Mouse (Mus musculus) intestine, postnatal 0 days (tissue): ENCODE data around the gene Gm4792. TPM values are rescaled to one million over a fixed set of nuclear protein-coding genes. Genes with fewer than 3 reads are reported as not detected.

Source experiments
- ATAC-seq: fragments of 200-750 bp; cut with Nextera tagmentation; 2 replicates; pipeline ENCODE4 v1.8.0; 2017; ENCODE audit warnings: mild to moderate bottlenecking, moderate TSS enrichment, moderate library complexity
- H3K27ac ChIP-seq: fragments of 300-500 bp; sonication (generic); 2 replicates; pipeline ENCODE4 v1.5.1; 2014; ENCODE audit warnings: mild to moderate bottlenecking, low read depth, low read length, moderate library complexity
- H3K27me3 ChIP-seq: fragments of 300-500 bp; sonication (generic); replicated peaks from 2 replicates; pipeline ENCODE4 v1.6.1; 2014; ENCODE audit warnings: low read length, mixed read lengths; ENCODE audit not compliant: control insufficient read depth, insufficient read depth
- H3K36me3 ChIP-seq: fragments of 300-500 bp; sonication (generic); 2 replicates; pipeline ENCODE4 v1.6.1; 2014; ENCODE audit warnings: mild to moderate bottlenecking, moderate library complexity; ENCODE audit not compliant: control insufficient read depth, insufficient read depth
- H3K4me1 ChIP-seq: fragments of 300-500 bp; sonication (generic); replicated peaks from 2 replicates; pipeline ENCODE4 v1.6.1; 2014; ENCODE audit warnings: antibody characterized with exemption, low read length, mixed read lengths; ENCODE audit not compliant: control insufficient read depth, insufficient read depth
- H3K4me2 ChIP-seq: fragments of 300-500 bp; sonication (generic); replicated peaks from 2 replicates; pipeline ENCODE4 v1.6.1; 2014; ENCODE audit warnings: low read depth, mild to moderate bottlenecking, moderate library complexity
- H3K4me3 ChIP-seq: fragments of 300-500 bp; sonication (generic); 2 replicates; pipeline ENCODE4 v1.5.1; 2014; ENCODE audit warnings: low read depth, low read length
- H3K9ac ChIP-seq: fragments of 300-500 bp; sonication (generic); 2 replicates; pipeline ENCODE4 v1.6.1; 2014; ENCODE audit warnings: mild to moderate bottlenecking, low read depth, low read length
- H3K9me3 ChIP-seq: fragments of 300-500 bp; sonication (generic); 2 replicates; pipeline ENCODE4 v1.6.1; 2016; ENCODE audit warnings: mixed run types; ENCODE audit not compliant: control insufficient read depth
- CTCF ChIP-seq: sonication (generic); IDR thresholded peaks from 2 replicates; pipeline ENCODE4 v1.5.1; 2016; ENCODE audit warnings: low read depth, mild to moderate bottlenecking, control low read depth, antibody characterized with exemption, moderate library complexity
- WGBS: fragments of 180-500 bp; shearing (Covaris S2); extraction: QIAGEN DNeasy Blood & Tissue Kit; methylation state at CpG from one replicate; pipeline ENCODE4 v1.1.7; 2014; 5-methylcytosine and 5-hydroxymethylcytosine counted together
- polyA plus RNA-seq: library from polyadenylated mRNA; unstranded; fragments of >200 nt; fragmentation: Nextera tagmentation; extraction: Ambion mirVana; gene quantifications from 2 replicates; pipeline ENCODE4 v1.2.1, GENCODE M21; 2015

The Gm4792 gene
- polyA plus RNA-seq, 1 experiment from 2014 or later: not detected

DNA sequence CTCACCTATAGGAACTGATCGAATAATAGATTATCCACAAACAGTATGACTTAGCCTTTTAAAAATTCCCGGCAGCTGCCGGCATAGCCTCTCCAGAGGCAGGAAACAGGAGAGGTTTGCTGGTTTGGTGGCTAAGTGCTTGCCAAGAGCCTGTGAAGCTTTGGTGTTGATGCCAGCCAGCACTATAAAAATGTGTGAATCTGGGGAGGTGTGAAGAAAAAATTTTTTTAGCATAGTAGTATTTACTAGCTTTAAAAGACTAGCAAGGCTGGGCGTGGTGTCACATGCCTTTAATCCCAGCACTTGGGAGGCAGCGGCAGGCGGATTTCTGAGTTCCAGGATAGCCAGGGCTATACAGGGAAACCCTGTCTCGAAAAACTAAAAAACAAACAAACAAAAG is 45.1 kb upstream of the Gm4792 start:
- Histone ChIP-seq H3K4me1 (no peaks in the 10 kb centered on the region), H3K27ac (no peak overlapping the region), H3K36me3 (no peaks in the 10 kb centered on the region), H3K9ac (no peak overlapping the region), H3K4me3 (no peak overlapping the region), H3K4me2 (no peak overlapping the region), H3K9me3 (no peaks in the 10 kb centered on the region), H3K27me3 (0 out of 2 replicates have a peak, but pooled peaks cover 2% of the 10 kb centered on the region)
- 76% methylated on average over 7 of the region's 7 CpGs for WGBS
- no peak for TF ChIP-seq CTCF
- no peak for ATAC-seq

DNA sequence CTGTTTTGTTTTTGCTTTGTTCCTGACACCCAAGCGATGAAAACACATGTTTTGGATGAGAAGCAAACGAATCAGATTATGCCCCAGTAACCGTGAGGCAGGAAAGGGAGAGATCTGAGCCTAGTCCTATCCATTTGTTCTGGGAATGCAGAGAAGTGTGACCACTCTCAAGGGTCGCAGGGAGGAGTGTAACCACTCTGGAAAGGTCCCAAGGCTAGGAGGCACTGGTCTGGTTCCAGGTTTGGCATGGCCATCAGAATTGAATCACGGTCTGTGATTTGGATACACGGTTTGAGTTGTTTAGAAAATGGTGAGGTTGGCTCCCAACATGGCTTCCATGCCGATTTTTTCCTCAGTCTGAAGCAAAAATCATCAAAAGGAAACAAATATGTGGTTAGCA is 43.8 kb upstream of the Gm4792 start:
- Histone ChIP-seq H3K27ac (no peak overlapping the region), H3K27me3 (0 out of 2 replicates have a peak, but pooled peaks cover 2% of the 10 kb centered on the region), H3K36me3 (no peaks in the 10 kb centered on the region), H3K9ac (no peak overlapping the region), H3K4me2 (no peak overlapping the region), H3K4me1 (no peaks in the 10 kb centered on the region), H3K9me3 (no peaks in the 10 kb centered on the region), H3K4me3 (no peak overlapping the region)
- no peak for TF ChIP-seq CTCF
- WGBS: 75% methylated on average over 7 of the region's 7 CpGs
- no peak for ATAC-seq

DNA sequence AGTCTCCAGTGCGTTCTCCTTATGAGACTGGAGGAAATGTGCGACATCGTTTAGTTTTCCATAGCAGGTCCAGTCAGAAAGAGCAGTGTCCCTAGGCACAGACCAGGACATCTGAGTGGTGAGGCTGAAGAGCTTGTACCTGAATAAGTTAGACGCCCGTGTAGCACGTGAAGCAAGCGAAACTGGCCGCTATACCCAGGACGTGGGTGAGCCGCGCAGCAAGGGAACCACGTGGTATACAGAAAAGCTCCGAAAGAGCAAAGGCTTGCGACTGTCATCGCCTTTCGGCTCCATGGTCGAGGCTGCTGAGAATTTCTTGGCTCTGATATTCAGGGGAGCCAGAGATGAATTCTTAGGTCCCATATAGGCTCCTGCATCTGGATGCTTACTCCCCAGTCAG is 43.0 kb upstream of the Gm4792 start:
- no peak overlapping the region for H3K9ac ChIP-seq
- no peaks in the 10 kb centered on the region for H3K36me3 ChIP-seq
- H3K4me3 ChIP-seq: no peak overlapping the region
- H3K4me1 ChIP-seq: no peaks in the 10 kb centered on the region
- 0 out of 2 replicates have a peak, but pooled peaks cover 2% of the 10 kb centered on the region for H3K27me3 ChIP-seq
- ATAC-seq: no peak
- no peak overlapping the region for H3K4me2 ChIP-seq
- WGBS: 69% methylated on average over 17 of the region's 17 CpGs
- no peak for TF ChIP-seq CTCF
- H3K27ac ChIP-seq: no peak overlapping the region
- H3K9me3 ChIP-seq: no peaks in the 10 kb centered on the region

DNA sequence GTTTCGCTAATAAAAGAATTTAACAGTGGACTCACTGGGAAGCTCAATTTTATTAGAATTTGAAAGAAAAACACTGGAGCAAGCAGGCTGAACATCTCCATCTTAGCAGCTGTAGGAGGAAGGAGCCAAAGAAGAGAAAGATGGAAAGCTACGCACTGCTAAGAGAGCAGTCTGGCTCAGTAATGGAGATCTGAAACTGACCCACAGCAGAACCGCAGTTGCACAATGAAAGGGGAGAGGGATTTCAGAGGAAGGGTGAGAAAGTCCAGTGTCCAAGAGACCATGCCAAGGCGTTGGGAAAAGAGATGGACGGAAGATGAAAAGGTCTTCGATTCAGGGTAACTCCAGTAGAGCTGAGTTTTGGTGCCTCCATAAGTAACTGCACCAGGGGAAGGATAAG is 37.6 kb upstream of the Gm4792 start:
- no peaks in the 10 kb centered on the region for H3K9me3 ChIP-seq
- no peaks in the 10 kb centered on the region for H3K27me3 ChIP-seq
- no peak overlapping the region for H3K27ac ChIP-seq
- no peak overlapping the region for H3K4me3 ChIP-seq
- no peak for ATAC-seq
- H3K4me1 ChIP-seq: no peaks in the 10 kb centered on the region
- H3K9ac ChIP-seq: no peak overlapping the region
- H3K4me2 ChIP-seq: no peak overlapping the region
- no peaks in the 10 kb centered on the region for H3K36me3 ChIP-seq
- WGBS: 90% methylated on average over 6 of the region's 6 CpGs
- no peak for TF ChIP-seq CTCF

DNA sequence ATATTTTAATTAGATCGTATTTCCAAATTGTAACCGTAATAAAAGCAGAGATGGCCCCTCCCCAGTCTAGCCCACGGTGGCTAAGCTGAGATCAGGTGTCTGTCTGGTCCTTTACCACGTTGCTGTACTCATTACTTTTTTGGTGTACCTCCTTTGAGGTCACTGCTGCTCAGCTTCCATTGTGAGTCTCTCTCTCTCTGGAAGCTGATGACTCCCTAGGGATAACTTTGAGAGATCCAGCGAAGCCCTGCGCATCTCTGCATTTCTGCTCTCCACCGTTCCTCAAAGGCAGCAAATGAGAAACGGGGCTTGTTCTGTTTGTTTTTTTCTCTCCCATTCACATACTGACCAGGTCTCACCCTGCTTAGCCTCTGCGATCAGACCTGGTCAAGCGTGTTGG is 36.5 kb upstream of the Gm4792 start:
- no peak for TF ChIP-seq CTCF
- H3K9ac ChIP-seq: no peak overlapping the region
- H3K27me3 ChIP-seq: no peaks in the 10 kb centered on the region
- H3K9me3 ChIP-seq: no peaks in the 10 kb centered on the region
- H3K4me1 ChIP-seq: no peaks in the 10 kb centered on the region
- ATAC-seq: no peak
- no peak overlapping the region for H3K27ac ChIP-seq
- no peaks in the 10 kb centered on the region for H3K36me3 ChIP-seq
- no peak overlapping the region for H3K4me3 ChIP-seq
- no peak overlapping the region for H3K4me2 ChIP-seq
- 67% methylated on average over 10 of the region's 10 CpGs for WGBS

DNA sequence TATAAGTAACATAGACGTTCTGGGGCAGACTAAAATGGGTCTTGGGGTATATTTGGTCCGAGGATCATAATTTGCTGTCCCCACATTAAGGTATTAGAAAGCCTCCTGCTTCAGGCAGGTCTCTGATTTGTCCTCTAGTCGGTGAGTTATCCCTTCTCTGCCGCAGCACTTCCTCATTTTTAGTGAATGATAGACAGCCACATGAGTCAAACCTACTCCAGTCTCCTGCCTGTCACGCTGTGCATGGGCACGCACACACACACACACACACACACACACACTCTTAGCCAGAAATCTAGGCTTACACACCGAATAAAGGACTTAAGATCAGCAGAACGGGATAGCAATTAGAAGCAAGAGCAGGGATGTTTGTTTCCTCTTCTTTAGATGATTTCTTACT is 34.8 kb upstream of the Gm4792 start:
- Histone ChIP-seq H3K4me3 (no peak overlapping the region), H3K9ac (no peak overlapping the region), H3K27me3 (no peaks in the 10 kb centered on the region), H3K27ac (no peak overlapping the region), H3K9me3 (no peaks in the 10 kb centered on the region), H3K4me2 (no peak overlapping the region), H3K4me1 (no peaks in the 10 kb centered on the region), H3K36me3 (no peaks in the 10 kb centered on the region)
- no peak for ATAC-seq
- no peak for TF ChIP-seq CTCF
- WGBS: 82% methylated on average over 8 of the region's 8 CpGs

DNA sequence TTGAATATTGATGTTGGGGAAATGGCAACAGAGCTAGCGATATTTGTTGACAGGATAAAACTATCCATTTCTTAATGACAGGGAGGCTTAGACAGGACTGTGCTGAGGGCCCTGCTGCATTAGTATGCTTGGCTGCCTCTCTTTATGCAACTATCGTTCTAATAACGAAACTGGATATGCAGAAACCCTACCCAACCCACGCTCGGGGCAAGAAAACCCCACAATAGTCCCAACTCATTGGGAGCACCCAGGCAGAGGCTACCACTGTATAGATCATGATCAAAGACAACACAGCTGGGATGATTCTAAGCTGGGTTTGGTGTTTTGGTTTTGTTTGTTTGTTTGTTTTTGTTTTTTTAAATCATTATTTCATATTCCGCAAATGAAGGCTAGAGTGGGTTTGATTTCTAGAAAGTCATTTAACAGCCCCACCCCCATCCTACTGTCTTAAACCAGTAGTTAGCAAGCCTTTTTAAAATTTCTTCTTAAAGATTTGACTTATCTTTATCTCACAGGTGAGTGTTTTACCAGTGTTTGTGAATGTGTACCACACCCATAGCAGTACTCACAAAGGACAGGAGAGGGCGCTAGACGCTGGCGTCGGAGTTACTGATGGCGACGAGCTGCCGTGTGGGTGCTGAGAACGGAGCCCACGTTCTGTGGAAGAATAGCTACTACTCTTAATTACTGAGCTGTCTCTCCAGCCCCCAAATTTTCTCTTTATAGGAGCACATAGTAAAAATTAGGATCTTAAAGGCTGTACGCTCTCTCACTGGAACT is 34.0 kb upstream of the Gm4792 start:
- Histone ChIP-seq H3K9me3 (no peaks in the 10 kb centered on the region), H3K27ac (no peak overlapping the region), H3K4me1 (no peaks in the 10 kb centered on the region), H3K36me3 (no peaks in the 10 kb centered on the region), H3K27me3 (no peaks in the 10 kb centered on the region), H3K9ac (no peak overlapping the region), H3K4me2 (no peak overlapping the region), H3K4me3 (no peak overlapping the region)
- 86% methylated on average over 16 of the region's 16 CpGs for WGBS
- no peak for ATAC-seq
- no peak for TF ChIP-seq CTCF
